Mouse (Mus musculus) monocyte, adult 2 months (primary cell): ENCODE results near the gene En2.

Experiments
- DNase-seq, 2 experiments: peaks; one replicate each; pipeline ENCODE4 v3.0.0; 2022; ENCODE audit warnings: low spot score in 2 of 2, low read depth in 1 of 2

En2 gene

GRCm38 (mm10) chr5:28165358-28166255, at the start of gene En2:
Gene En2 (plus strand): TSS chr5:28165694.
- no peak for DNase-seq

- no peak for DNase-seq
These were observed 48.1 kb upstream of the En2 start for GRCm38 (mm10) chr5:28117251-28117880.

GRCm38 (mm10) chr5:28117882-28118530, 47.5 kb upstream of the En2 start:
- DNase-seq: no peak

GRCm38 (mm10) chr5:28118531-28118925, 47.0 kb upstream of the En2 start:
- no peak for DNase-seq

- DNase-seq: no peak
These were observed 45.9 kb upstream of the En2 start for GRCm38 (mm10) chr5:28119576-28119975.

GRCm38 (mm10) chr5:28122491-28123454, 42.7 kb upstream of the En2 start:
- DNase-seq: peak in 1 of 2 experiments; percentile 16

GRCm38 (mm10) chr5:28123455-28123825, 42.1 kb upstream of the En2 start:
- DNase-seq: no peak

- no peak for DNase-seq
These were observed 40.9 kb upstream of the En2 start for GRCm38 (mm10) chr5:28124321-28125230.

- DNase-seq: no peak
These were observed 36.6 kb upstream of the En2 start for GRCm38 (mm10) chr5:28128851-28129250.

- no peak for DNase-seq
These were observed 33.3 kb upstream of the En2 start for GRCm38 (mm10) chr5:28132231-28132630.

- no peak for DNase-seq
These were observed 29.1 kb upstream of the En2 start for GRCm38 (mm10) chr5:28136438-28136837.

- DNase-seq: no peak
These were observed 20.9 kb upstream of the En2 start for GRCm38 (mm10) chr5:28144555-28144954.

GRCm38 (mm10) chr5:28146018-28146417, 19.5 kb upstream of the En2 start:
- DNase-seq: no peak

GRCm38 (mm10) chr5:28148473-28148872, 17.0 kb upstream of the En2 start:
- DNase-seq: no peak

- DNase-seq: no peak
These were observed 16.1 kb upstream of the En2 start for GRCm38 (mm10) chr5:28149436-28149835.

- DNase-seq: no peak
These were observed 8.3 kb upstream of the En2 start for GRCm38 (mm10) chr5:28157044-28157730.

- DNase-seq: no peak
These were observed 7.7 kb upstream of the En2 start for GRCm38 (mm10) chr5:28157781-28158180.

GRCm38 (mm10) chr5:28158308-28159071, 7.0 kb upstream of the En2 start:
- no peak for DNase-seq

- no peak for DNase-seq
These were observed 6.4 kb upstream of the En2 start for GRCm38 (mm10) chr5:28159072-28159458.
